Mouse (Mus musculus): ENCODE results near the gene Crmp1.

Crmp1 gene

GRCm38 (mm10) chr5:37240550-37240949, 1.2 kb upstream of the Crmp1 start:
- no peak for DNase-seq (ENCODE audit: low read depth)

DNA sequence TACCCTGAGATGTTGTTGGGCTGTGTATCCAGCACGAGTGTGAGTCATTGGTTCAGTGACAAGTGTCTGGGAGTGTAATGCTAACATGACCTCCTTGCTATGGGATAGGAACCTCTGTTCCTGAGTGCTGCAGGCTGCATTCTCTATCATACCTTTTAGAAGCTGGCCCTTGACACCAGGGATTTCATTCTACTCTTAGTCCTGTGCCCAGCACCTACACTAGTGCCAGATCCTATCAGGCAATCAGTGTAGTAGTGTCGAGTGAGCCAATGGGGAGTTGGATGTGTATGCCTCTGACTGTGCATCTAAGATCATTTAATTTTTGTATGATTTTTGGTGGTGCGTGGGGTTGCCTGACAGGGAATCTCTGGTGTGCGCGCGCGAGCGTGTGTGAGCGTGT, 516 bp upstream of the Crmp1 start:
- DNase-seq (ENCODE audit: low read depth), result no peak

- no peak for DNase-seq (ENCODE audit: low read depth)
Measured at GRCm38 (mm10) chr5:37242360-37243168, 824 bp downstream of the Crmp1 start.

DNA sequence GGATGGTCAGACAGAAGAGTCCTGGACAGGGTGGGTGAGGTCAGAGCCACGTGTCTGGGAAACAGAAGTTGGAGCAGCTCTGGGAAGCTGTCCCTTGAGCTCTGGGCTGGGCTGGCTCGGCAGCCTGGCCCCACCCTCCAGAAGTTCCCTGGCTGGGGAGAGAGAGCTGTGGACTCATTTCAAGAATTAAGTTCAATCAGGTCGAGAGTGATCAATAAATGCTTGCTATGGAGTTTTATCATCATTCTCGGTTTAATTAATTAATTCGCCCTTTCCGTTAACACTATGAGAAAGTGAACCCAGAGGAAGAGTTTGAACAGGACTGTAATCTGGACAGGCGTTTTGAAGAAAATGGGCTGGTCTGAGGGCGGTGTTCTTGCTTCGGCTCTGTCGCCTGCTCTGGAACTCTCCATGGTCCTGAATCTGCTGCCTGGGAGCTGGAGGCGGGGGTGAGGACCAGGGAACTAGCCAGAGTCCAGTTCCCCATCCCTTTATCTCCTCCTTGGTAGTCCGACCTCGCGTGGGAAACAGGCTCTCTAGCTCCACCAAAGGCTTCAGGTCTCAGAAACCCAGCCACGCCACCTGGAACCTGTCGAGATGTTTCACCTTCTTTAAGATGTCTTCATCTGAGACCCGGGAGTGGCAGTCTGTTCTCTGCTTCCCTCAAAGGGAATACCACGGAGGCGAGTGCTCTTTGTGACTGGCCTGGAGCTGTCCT, 1.6 kb downstream of the Crmp1 start:
- DNase-seq (ENCODE audit: low read depth), result peak; percentile 57

- no peak for DNase-seq (ENCODE audit: low read depth)
Measured at GRCm38 (mm10) chr5:37244161-37244560, 2.4 kb downstream of the Crmp1 start.

GRCm38 (mm10) chr5:37244666-37245242, 3.0 kb downstream of the Crmp1 start:
- DNase-seq (ENCODE audit: low read depth), result no peak

DNA sequence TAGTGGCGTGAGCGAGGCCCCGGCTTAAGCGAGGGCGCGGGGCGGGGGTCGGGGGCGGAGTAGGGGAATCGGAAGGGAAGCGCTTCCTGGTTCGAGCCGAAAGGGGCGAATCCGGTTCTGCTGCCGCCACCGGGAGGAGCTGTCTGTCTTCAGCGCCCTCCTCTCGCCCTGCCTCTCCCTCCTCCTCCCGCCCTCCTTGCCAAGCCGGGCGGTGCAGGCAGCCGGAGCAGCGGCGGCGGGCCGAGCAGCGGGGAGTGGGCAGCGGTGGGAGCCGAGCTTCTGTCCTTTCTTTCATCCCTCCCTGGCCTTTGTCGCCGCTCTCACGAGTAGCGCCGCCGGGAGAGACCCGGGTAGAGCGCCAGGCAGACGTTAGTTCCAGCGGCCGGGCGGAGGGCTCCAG, 3.9 kb downstream of the Crmp1 start:
- no peak for DNase-seq (ENCODE audit: low read depth)

GRCm38 (mm10) chr5:37246138-37246910, 4.6 kb downstream of the Crmp1 start:
- DNase-seq (ENCODE audit: low read depth), result no peak

- DNase-seq (ENCODE audit: low read depth), result no peak
Measured at GRCm38 (mm10) chr5:37247456-37247855, 5.7 kb downstream of the Crmp1 start.

DNA sequence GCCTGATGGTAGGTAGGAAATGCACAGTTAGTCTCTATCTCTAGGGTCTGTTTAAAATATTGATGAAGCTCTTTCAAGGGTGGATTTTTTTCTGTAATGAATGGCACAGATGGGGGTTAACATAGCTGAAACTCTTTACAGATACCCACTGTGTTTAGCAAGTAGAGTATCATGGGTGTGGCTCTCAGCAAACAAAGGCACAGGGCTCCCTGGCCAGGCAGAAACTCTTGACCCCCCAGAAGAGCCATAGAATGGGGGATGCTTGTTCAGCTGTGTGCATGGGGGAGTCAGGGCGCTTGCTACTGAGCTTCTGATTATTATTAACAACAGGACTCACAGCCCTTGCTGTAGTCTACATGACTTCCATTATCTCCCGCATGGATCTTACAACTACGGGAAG, 7.1 kb downstream of the Crmp1 start:
- DNase-seq (ENCODE audit: low read depth), result no peak

GRCm38 (mm10) chr5:37251596-37251995, 9.9 kb downstream of the Crmp1 start:
- DNase-seq (ENCODE audit: low read depth), result no peak

- DNase-seq (ENCODE audit: low read depth), result no peak
Measured at GRCm38 (mm10) chr5:37252101-37252804, 10.5 kb downstream of the Crmp1 start.

- no peak for DNase-seq (ENCODE audit: low read depth)
Measured at GRCm38 (mm10) chr5:37254523-37254922, 12.8 kb downstream of the Crmp1 start.

GRCm38 (mm10) chr5:37256823-37257222, 15.1 kb downstream of the Crmp1 start:
- no peak for DNase-seq (ENCODE audit: low read depth)

DNA sequence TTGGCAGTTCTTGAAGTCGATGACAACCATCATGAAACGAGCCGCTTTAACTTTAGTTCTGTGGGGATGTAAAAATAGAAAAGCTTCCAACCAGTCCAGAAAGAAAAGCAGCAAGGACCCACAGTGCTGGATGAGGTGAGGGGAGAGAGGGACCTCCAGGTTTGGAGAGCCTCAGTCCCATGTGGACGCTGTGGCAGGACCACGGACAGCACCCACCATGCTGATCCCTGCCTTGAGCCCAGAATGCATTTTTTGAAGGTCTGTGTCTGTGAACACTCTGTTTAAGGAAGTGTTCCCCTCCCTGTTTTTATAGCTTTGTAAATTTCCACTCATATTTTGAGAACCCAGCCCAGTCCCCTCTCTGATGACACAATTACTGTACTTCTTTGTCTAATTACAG, 15.5 kb downstream of the Crmp1 start:
- no peak for DNase-seq (ENCODE audit: low read depth)

- no peak for DNase-seq (ENCODE audit: low read depth)
Measured at GRCm38 (mm10) chr5:37261734-37262133, 20.0 kb downstream of the Crmp1 start.

GRCm38 (mm10) chr5:37263816-37264215, 22.1 kb downstream of the Crmp1 start:
- no peak for DNase-seq (ENCODE audit: low read depth)

- no peak for DNase-seq (ENCODE audit: low read depth)
Measured at GRCm38 (mm10) chr5:37281021-37281420, 39.3 kb downstream of the Crmp1 start.

DNA sequence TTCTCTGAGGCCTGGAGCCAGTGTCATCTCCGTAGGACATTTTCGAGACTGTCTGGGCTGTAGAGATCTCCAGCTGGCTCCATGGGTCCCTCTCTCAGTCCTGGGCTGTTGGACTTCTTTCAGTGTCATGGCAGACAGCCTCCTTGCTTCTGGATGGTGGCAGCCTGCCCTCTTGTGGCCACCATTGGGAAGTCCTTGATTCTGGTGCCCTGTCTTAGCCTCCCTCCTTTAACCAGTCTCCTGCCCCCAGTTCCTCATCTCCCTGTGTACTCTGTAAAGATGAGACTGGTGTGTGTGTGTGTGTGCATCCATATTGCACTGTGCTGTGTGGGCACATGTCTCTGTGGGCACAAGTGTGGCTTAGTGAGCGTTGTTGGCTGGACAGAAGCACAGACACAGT, 46.6 kb downstream of the Crmp1 start:
- no peak for DNase-seq (ENCODE audit: low read depth)

DNA sequence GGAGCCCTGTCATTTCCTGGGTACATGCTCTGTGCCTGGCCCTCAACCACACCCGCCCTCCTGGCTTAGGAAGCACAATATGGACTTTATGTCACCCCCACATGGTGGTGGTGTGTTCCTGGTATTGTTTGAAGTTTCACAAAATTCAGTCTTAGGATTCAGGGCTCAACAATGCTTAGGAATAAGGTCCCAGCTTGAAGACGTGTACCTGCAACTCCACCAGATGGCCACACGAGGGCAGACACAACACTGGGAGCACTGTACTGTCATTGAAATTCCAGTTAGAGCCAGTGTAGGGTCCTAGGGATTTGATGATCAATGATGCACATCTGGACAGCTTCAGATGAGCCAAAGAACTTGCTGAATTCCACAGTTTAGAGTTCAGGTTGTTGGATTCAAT, 47.5 kb downstream of the Crmp1 start:
- no peak for DNase-seq (ENCODE audit: low read depth)

DNA sequence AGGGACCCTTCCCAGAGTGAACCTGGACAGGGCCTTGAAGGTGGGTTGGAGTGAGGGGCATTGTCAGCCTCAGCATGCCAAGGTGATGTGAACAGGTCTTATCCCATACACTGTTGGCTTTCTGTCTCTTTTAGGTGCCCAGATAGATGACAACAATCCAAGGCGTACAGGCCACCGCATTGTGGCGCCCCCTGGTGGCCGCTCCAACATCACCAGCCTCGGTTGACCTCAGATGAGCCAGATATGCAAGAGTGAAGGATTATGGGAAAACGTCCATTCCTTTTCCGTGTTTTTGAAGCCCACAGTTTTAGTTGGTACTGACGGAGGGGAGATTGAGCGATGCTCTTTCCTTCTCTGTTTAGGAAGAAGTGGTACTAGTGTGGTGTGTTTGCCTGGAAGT, 49.2 kb downstream of the Crmp1 start:
- no peak for DNase-seq (ENCODE audit: low read depth)

GRCm38 (mm10) chr5:37296717-37297116, 55.0 kb downstream of the Crmp1 start:
- DNase-seq (ENCODE audit: low read depth), result no peak
